Mouse (Mus musculus): ENCODE data around the gene Grasp. TPM values are rescaled to one million over a fixed set of nuclear protein-coding genes. Genes with fewer than 3 reads are reported as not detected.

Grasp gene
- total RNA-seq, 2 experiments from 2014 or later, result 9.4 to 12.3 TPM

- intact Hi-C loops (cut with DNase I), result loop anchor here (1.0 to 5.0 kb wide), 3 partner anchors 16 to 96 kb away; partner anchors contain the start of gene Atg101
- peak; percentile 70 for DNase-seq (ENCODE audit: low spot score)
Observed at GRCm38 (mm10) chr15:101221298-101222104, 2.5 kb upstream of the Grasp start.

GRCm38 (mm10) chr15:101222897-101223482 lies 998 bp upstream of the Grasp start:
- intact Hi-C loops (cut with DNase I), result loop anchor here (5.0 kb wide), 2 partner anchors 59 to 94 kb away; partner anchors contain the start of gene Atg101
- DNase-seq (ENCODE audit: low spot score), result no peak

- intact Hi-C loops (cut with DNase I), result loop anchor here (5.0 kb wide), 2 partner anchors 59 to 94 kb away; partner anchors contain the start of gene Atg101
- DNase-seq (ENCODE audit: low spot score), result no peak
Observed at GRCm38 (mm10) chr15:101223596-101223995, 392 bp upstream of the Grasp start.

- DNase-seq (ENCODE audit: low spot score), result no peak
- intact Hi-C loops (cut with DNase I), result loop anchor here (5.0 kb wide), 2 partner anchors 57 to 92 kb away; partner anchors contain the start of gene Atg101
Observed at GRCm38 (mm10) chr15:101224977-101225376, 989 bp downstream of the Grasp start.

- peak; percentile 83 for DNase-seq (ENCODE audit: low spot score)
- intact Hi-C loops (cut with DNase I), result no loop called here
Observed at GRCm38 (mm10) chr15:101227971-101228370, 4.0 kb downstream of the Grasp start.

GRCm38 (mm10) chr15:101228866-101229590 lies 5.0 kb downstream of the Grasp start:
- intact Hi-C loops (cut with DNase I), result no loop called here

GRCm38 (mm10) chr15:101230503-101230902 lies 6.5 kb downstream of the Grasp start:
- DNase-seq (ENCODE audit: low spot score), result no peak
- intact Hi-C loops (cut with DNase I), result no loop called here

More at GRCm38 (mm10) chr15:101228866-101229590, 5.0 kb downstream of the Grasp start:
- DNase-seq (ENCODE audit: low spot score), result no peak

- intact Hi-C loops (cut with DNase I), result no loop called here
- DNase-seq (ENCODE audit: low spot score), result no peak
Observed at GRCm38 (mm10) chr15:101230995-101231647, 7.1 kb downstream of the Grasp start.

- no peak for DNase-seq (ENCODE audit: low spot score)
Observed at GRCm38 (mm10) chr15:101231648-101232180, 7.7 kb downstream of the Grasp start.

GRCm38 (mm10) chr15:101232607-101233006 lies 8.6 kb downstream of the Grasp start:
- intact Hi-C loops (cut with DNase I), result no loop called here
- DNase-seq (ENCODE audit: low spot score), result no peak

More at GRCm38 (mm10) chr15:101231648-101232180, 7.7 kb downstream of the Grasp start:
- intact Hi-C loops (cut with DNase I), result no loop called here

GRCm38 (mm10) chr15:101233183-101233582 lies 9.2 kb downstream of the Grasp start:
- intact Hi-C loops (cut with DNase I), result no loop called here
- DNase-seq (ENCODE audit: low spot score), result no peak

GRCm38 (mm10) chr15:101233641-101234275 lies 9.8 kb downstream of the Grasp start:
- DNase-seq (ENCODE audit: low spot score), result no peak
- intact Hi-C loops (cut with DNase I), result no loop called here

GRCm38 (mm10) chr15:101234611-101235341 lies 10.8 kb downstream of the Grasp start:
- no peak for DNase-seq (ENCODE audit: low spot score)
- intact Hi-C loops (cut with DNase I), result no loop called here

GRCm38 (mm10) chr15:101235342-101235698 lies 11.3 kb downstream of the Grasp start:
- no peak for DNase-seq (ENCODE audit: low spot score)
- intact Hi-C loops (cut with DNase I), result no loop called here

- intact Hi-C loops (cut with DNase I), result no loop called here
- DNase-seq (ENCODE audit: low spot score), result no peak
Observed at GRCm38 (mm10) chr15:101235728-101236327, 11.8 kb downstream of the Grasp start.

GRCm38 (mm10) chr15:101236878-101237277 lies 12.9 kb downstream of the Grasp start:
- intact Hi-C loops (cut with DNase I), result loop anchor here (1.0 kb wide), 1 partner anchor 16 kb away; no protein-coding TSS in a partner anchor
- no peak for DNase-seq (ENCODE audit: low spot score)

GRCm38 (mm10) chr15:101238885-101239511 lies 15.0 kb downstream of the Grasp start:
- no peak for DNase-seq (ENCODE audit: low spot score)
- intact Hi-C loops (cut with DNase I), result no loop called here

- intact Hi-C loops (cut with DNase I), result loop anchor here (1.0 to 10.0 kb wide), 4 partner anchors 27 to 745 kb away; no protein-coding TSS in a partner anchor
- no peak for DNase-seq (ENCODE audit: low spot score)
Observed at GRCm38 (mm10) chr15:101239821-101240220, 15.8 kb downstream of the Grasp start.

Data from heart, postnatal 25 days (tissue).